Mouse (Mus musculus) embryo, embryonic 11.5 days (tissue): ENCODE measurements around the gene Tmco1.

Source experiments
- DNase-seq: peaks from one replicate; pipeline ENCODE4 v3.0.0-alpha.2; 2012; ENCODE audit warnings: low read depth, low spot score

Tmco1 gene

GRCm38 (mm10) chr1:167283441-167284257, 24.5 kb upstream of the Tmco1 start:
- peak; percentile 58 for DNase-seq

- DNase-seq = peak; percentile 69
Measured at GRCm38 (mm10) chr1:167284258-167284836, 23.8 kb upstream of the Tmco1 start.

GRCm38 (mm10) chr1:167284837-167285319, 23.3 kb upstream of the Tmco1 start:
- peak; percentile 84 for DNase-seq

- DNase-seq = no peak
Measured at GRCm38 (mm10) chr1:167285320-167285355, 23.0 kb upstream of the Tmco1 start, which contains the start of gene Uck2. Gene Uck2, minus strand, starts transcription at chr1:167285320.

- no peak for DNase-seq
Measured at GRCm38 (mm10) chr1:167285356-167285755, 22.8 kb upstream of the Tmco1 start.

- DNase-seq = no peak
Measured at GRCm38 (mm10) chr1:167287156-167287555, 21.0 kb upstream of the Tmco1 start.

GRCm38 (mm10) chr1:167288665-167289538, 19.3 kb upstream of the Tmco1 start:
- no peak for DNase-seq

- no peak for DNase-seq
Measured at GRCm38 (mm10) chr1:167289567-167290262, 18.5 kb upstream of the Tmco1 start.

GRCm38 (mm10) chr1:167290263-167290592, 17.9 kb upstream of the Tmco1 start:
- DNase-seq = no peak

GRCm38 (mm10) chr1:167291610-167292009, 16.6 kb upstream of the Tmco1 start:
- no peak for DNase-seq

- no peak for DNase-seq
Measured at GRCm38 (mm10) chr1:167292447-167292846, 15.7 kb upstream of the Tmco1 start.

GRCm38 (mm10) chr1:167295679-167296402, 12.3 kb upstream of the Tmco1 start:
- no peak for DNase-seq

GRCm38 (mm10) chr1:167300122-167300521, 8.1 kb upstream of the Tmco1 start:
- DNase-seq = no peak

- DNase-seq = no peak
Measured at GRCm38 (mm10) chr1:167305501-167306137, 2.6 kb upstream of the Tmco1 start.

- no peak for DNase-seq
Measured at GRCm38 (mm10) chr1:167306451-167307240, 1.5 kb upstream of the Tmco1 start.

- DNase-seq = no peak
Measured at GRCm38 (mm10) chr1:167307674-167308073, 504 bp upstream of the Tmco1 start.

GRCm38 (mm10) chr1:167312367-167312766, 4.2 kb downstream of the Tmco1 start:
- DNase-seq = no peak

- DNase-seq = no peak
Measured at GRCm38 (mm10) chr1:167313220-167313619, 5.0 kb downstream of the Tmco1 start.

- DNase-seq = no peak
Measured at GRCm38 (mm10) chr1:167321691-167322090, 13.5 kb downstream of the Tmco1 start.

- DNase-seq = no peak
Measured at GRCm38 (mm10) chr1:167328776-167329175, 20.6 kb downstream of the Tmco1 start.
